Mouse (Mus musculus): Measurements from ENCODE around the gene Gpr176.

DNA sequence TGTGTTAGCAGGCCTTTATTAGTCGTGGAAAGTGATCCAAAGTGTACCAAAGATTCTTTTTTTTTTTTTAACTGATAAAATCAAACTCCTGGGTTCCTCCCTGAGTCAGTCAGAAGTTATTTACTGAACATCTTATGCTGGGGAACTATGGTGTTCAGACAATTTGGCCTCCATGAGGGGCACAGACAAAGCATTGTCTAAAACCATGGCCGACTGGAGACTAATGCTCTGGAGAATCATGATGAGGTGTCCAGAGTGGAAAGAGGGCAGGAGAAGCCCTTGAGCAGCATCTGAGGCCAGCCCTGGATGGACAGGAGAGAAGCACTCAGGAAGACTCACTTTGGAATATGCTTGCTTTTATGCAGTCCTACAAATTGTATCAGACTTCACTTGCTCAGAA, 33.6 kb upstream of the Gpr176 start:
- TF ChIP-seq CTCF (IDR thresholded peaks at IDR 0.05; ENCODE audit: low read depth, low read length): no peak
- TF ChIP-seq POLR2A (IDR thresholded peaks at IDR 0.05; ENCODE audit: extremely low read depth, insufficient read depth, low read length): no peak

All from liver, adult 2 months (tissue).